Mouse (Mus musculus): Measurements from ENCODE around the gene Hs3st6. TPM values are rescaled to one million over a fixed set of nuclear protein-coding genes. Genes with fewer than 3 reads are reported as not detected.
"Not testable (repeated sequence)": the region's sequence is repeated elsewhere in the genome, so short reads cannot be mapped to it uniquely, and the experiment has no call there.

Hs3st6 gene
- polyA plus RNA-seq, 1 experiment, result 0.80 TPM

- WGBS, result 79% methylated on average over 4 of the region's 4 CpGs
- H3K4me1 ChIP-seq (ENCODE audit: control insufficient read depth, insufficient read depth, low read length), result peaks cover 4% of the 10 kb centered on the region
- no peaks in the 10 kb centered on the region for H3K27me3 ChIP-seq (ENCODE audit: control insufficient read depth, insufficient read depth, low read length)
- no peak for TF ChIP-seq CTCF (IDR thresholded peaks at IDR 0.05; ENCODE audit: borderline replicate concordance, insufficient read depth, low read depth, low read length)
- no peak for TF ChIP-seq POLR2A (IDR thresholded peaks at IDR 0.05; ENCODE audit: borderline replicate concordance, insufficient read depth, low read length)
- DNase-seq, result no peak
- H3K4me3 ChIP-seq (replicated peaks; ENCODE audit: insufficient read depth, low read depth, low read length), result no peak within 1 kb of the TSS
- H3K27ac ChIP-seq (ENCODE audit: insufficient read depth, low read length), result no peak within 1 kb of the TSS
Observed at GRCm38 (mm10) chr17:24717943-24718342, 34.8 kb upstream of the Hs3st6 start, which contains the start of the genes Rnf151 and Rps2. Rnf151 (minus strand) TSS chr17:24718063. Rps2 (plus strand) TSS chr17:24718116.

- 70% methylated on average over 5 of the region's 5 CpGs for WGBS
- not testable (repeated sequence) for DNase-seq; H3K4me1 ChIP-seq (ENCODE audit: control insufficient read depth, insufficient read depth, low read length); H3K27me3 ChIP-seq (ENCODE audit: control insufficient read depth, insufficient read depth, low read length); H3K27ac ChIP-seq (ENCODE audit: insufficient read depth, low read length)
- peak overlapping the region; percentile 66 for H3K4me3 ChIP-seq (replicated peaks; ENCODE audit: insufficient read depth, low read depth, low read length)
Observed at GRCm38 (mm10) chr17:24718938-24719337, 33.9 kb upstream of the Hs3st6 start.

DNA sequence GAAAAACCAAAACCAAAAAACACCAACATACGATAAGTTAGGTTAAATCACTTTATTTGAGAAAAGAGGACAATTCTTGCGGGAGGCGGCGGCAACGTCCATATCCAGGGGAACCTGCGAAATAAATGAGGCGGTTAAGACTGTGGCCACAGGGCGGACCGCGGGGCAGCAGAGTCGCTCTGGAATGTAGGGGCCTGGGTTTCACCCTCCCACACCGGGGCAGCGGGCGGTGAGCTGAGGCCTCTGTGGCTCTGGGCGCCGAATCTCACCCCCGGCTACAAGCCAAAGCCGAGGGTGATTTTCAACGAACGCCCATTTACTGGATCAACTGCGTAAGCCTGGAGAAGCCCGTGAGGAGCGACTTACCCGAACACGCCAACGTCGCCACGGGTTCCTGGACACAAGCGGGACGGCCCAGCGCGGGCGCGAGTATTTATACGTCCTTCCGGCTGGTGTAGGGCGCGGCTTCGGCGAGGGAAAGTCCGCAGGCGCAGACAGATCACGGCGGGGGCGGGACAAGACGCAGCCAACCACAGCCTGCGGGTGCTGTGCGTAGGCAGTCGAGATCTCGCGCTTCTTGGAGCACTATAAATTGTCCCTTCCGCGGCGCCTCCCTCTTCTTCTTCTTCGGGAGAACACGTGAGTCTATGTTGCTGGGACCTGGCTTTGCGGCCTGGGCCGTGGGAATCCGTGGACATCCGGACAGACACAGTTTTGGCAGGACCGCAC lies 33.1 kb upstream of the Hs3st6 start:
- under 1% methylated on average over 61 of the region's 61 CpGs for WGBS
- TF ChIP-seq CTCF (IDR thresholded peaks at IDR 0.05; ENCODE audit: borderline replicate concordance, insufficient read depth, low read depth, low read length) (no peak), POLR2A (IDR thresholded peaks at IDR 0.05; ENCODE audit: borderline replicate concordance, insufficient read depth, low read length) (peak; percentile 96)

GRCm38 (mm10) chr17:24720616-24721015 lies 32.2 kb upstream of the Hs3st6 start:
- not testable (repeated sequence) for H3K27me3 ChIP-seq (ENCODE audit: control insufficient read depth, insufficient read depth, low read length); H3K27ac ChIP-seq (ENCODE audit: insufficient read depth, low read length); H3K4me1 ChIP-seq (ENCODE audit: control insufficient read depth, insufficient read depth, low read length); DNase-seq
- peak overlapping the region; percentile 37 for H3K4me3 ChIP-seq (replicated peaks; ENCODE audit: insufficient read depth, low read depth, low read length)
- under 1% methylated on average over 11 of the region's 11 CpGs for WGBS

More for the DNA sequence above, 33.1 kb upstream of the Hs3st6 start:
- peak overlapping the region; percentile 88 for H3K4me3 ChIP-seq (replicated peaks; ENCODE audit: insufficient read depth, low read depth, low read length)
- no peaks in the 10 kb centered on the region for H3K27me3 ChIP-seq (ENCODE audit: control insufficient read depth, insufficient read depth, low read length)
- peak overlapping the region; percentile 52 for H3K27ac ChIP-seq (ENCODE audit: insufficient read depth, low read length)
- H3K4me1 ChIP-seq (ENCODE audit: control insufficient read depth, insufficient read depth, low read length), result peaks cover 4% of the 10 kb centered on the region
- DNase-seq, result peak; percentile 97 to 99

GRCm38 (mm10) chr17:24721383-24721955 lies 31.3 kb upstream of the Hs3st6 start:
- H3K4me3 ChIP-seq (replicated peaks; ENCODE audit: insufficient read depth, low read depth, low read length); H3K27ac ChIP-seq (ENCODE audit: insufficient read depth, low read length); DNase-seq; H3K4me1 ChIP-seq (ENCODE audit: control insufficient read depth, insufficient read depth, low read length); H3K27me3 ChIP-seq (ENCODE audit: control insufficient read depth, insufficient read depth, low read length): not testable (repeated sequence)
- WGBS, result 60% methylated on average over 7 of the region's 7 CpGs

DNA sequence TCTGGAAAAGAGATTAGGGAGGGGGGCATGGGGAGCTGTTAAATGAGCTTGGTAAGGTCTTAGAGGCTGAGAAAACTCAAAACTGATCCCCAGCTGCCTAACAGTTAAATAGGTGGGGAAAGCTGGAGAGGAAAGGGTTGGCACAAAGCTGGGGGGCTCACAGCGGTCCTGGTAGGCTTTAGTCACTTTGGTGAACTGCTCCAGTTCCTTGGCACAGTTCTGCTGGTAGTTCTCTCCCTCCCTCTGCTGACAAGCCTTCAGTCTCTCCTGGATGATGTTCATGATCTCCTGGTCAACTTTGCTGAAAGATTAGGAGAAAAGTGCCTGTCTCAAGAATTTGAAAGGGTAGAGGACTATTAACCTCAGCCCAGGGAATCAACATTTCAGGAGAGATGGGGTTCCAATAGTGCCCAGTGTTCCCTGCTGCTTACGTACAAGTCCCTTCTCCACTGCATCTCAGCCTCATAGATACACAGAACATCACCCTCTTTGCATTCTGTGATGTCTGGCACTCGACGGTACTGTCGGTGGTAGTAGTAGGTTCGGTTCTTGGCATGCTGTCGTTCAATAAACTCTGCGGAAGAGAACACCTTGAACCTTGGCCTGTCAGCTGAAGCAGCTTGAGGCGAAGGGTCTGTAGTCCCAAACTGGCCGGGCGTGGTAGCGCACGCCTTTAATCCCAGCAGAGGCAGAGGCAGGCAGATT lies 30.4 kb upstream of the Hs3st6 start:
- Histone ChIP-seq H3K27ac (ENCODE audit: insufficient read depth, low read length) (no peak overlapping the region), H3K4me3 (replicated peaks; ENCODE audit: insufficient read depth, low read depth, low read length) (no peak overlapping the region), H3K27me3 (ENCODE audit: control insufficient read depth, insufficient read depth, low read length) (no peaks in the 10 kb centered on the region), H3K4me1 (ENCODE audit: control insufficient read depth, insufficient read depth, low read length) (peaks cover 4% of the 10 kb centered on the region)
- no peak for TF ChIP-seq CTCF (IDR thresholded peaks at IDR 0.05; ENCODE audit: borderline replicate concordance, insufficient read depth, low read depth, low read length)
- TF ChIP-seq POLR2A (IDR thresholded peaks at IDR 0.05; ENCODE audit: borderline replicate concordance, insufficient read depth, low read length), result 0 out of 2 replicates have a peak, but pooled peaks have one; percentile 14
- DNase-seq, result no peak
- 30% methylated on average over 13 of the region's 13 CpGs for WGBS

- TF ChIP-seq POLR2A (IDR thresholded peaks at IDR 0.05; ENCODE audit: borderline replicate concordance, insufficient read depth, low read length) (no peak), CTCF (IDR thresholded peaks at IDR 0.05; ENCODE audit: borderline replicate concordance, insufficient read depth, low read depth, low read length) (no peak)
- WGBS, result 2% methylated on average over 12 of the region's 12 CpGs
- Histone ChIP-seq H3K27ac (ENCODE audit: insufficient read depth, low read length) (peak overlapping the region; percentile 78; the same call in 1 of the 2 replicates), H3K4me1 (ENCODE audit: control insufficient read depth, insufficient read depth, low read length) (peaks cover 4% of the 10 kb centered on the region), H3K4me3 (replicated peaks; ENCODE audit: insufficient read depth, low read depth, low read length) (peak overlapping the region; percentile 91), H3K27me3 (ENCODE audit: control insufficient read depth, insufficient read depth, low read length) (no peaks in the 10 kb centered on the region)
- DNase-seq, result no peak
Observed at GRCm38 (mm10) chr17:24723122-24723880, 29.5 kb upstream of the Hs3st6 start.
